Mouse (Mus musculus) liver, embryonic 14.5 days (tissue): Measurements from ENCODE around the gene Xrn1. TPM values are rescaled to one million over a fixed set of nuclear protein-coding genes. Genes with fewer than 3 reads are reported as not detected.

Experiments
- ATAC-seq: fragments of 200-750 bp; cut with Nextera tagmentation; 2 replicates; pipeline ENCODE4 v1.8.0; 2017; ENCODE audit warnings: moderate number of reproducible peaks, mild to moderate bottlenecking, moderate library complexity; ENCODE audit not compliant: insufficient read depth
- DNase-seq, 3 experiments: peaks; one replicate each; pipeline ENCODE4 v3.0.0-alpha.2; 2012 to 2013; ENCODE audit warnings: low read depth in 3 of 3, low spot score in 3 of 3
- H3K27ac ChIP-seq: fragments of 300-500 bp; sonication (generic); 2 replicates; pipeline ENCODE4 v1.5.1; 2014; ENCODE audit warnings: moderate library complexity, mild to moderate bottlenecking, control low read depth, inconsistent platforms
- H3K27me3 ChIP-seq: fragments of 300-500 bp; sonication (generic); 2 replicates; pipeline ENCODE4 v1.6.1; 2014; ENCODE audit warnings: mild to moderate bottlenecking, low read length, moderate library complexity; ENCODE audit not compliant: control insufficient read depth, insufficient read depth
- H3K36me3 ChIP-seq: fragments of 300-500 bp; sonication (generic); replicated peaks from 2 replicates; pipeline ENCODE4 v1.6.1; 2014; ENCODE audit warnings: low read depth; ENCODE audit not compliant: control insufficient read depth, insufficient read depth
- H3K4me1 ChIP-seq, 2 experiments: fragments of 200-500 bp in 1 of 2; fragments of 300-500 bp in 1 of 2; sonication (generic) in 1 of 2; replicated peaks; 2 replicates each; pipeline ENCODE4 v1.6.1; 2012 to 2014; ENCODE audit warnings: antibody characterized with exemption in 1 of 2, inconsistent platforms in 1 of 2, low read length in 1 of 2; ENCODE audit not compliant: control insufficient read depth in 2 of 2, insufficient read depth in 2 of 2
- H3K4me2 ChIP-seq: fragments of 300-500 bp; sonication (generic); 2 replicates; pipeline ENCODE4 v1.6.1; 2014; ENCODE audit warnings: low read depth, mild to moderate bottlenecking, control low read depth, moderate library complexity
- H3K4me3 ChIP-seq, 2 experiments: fragments of 200-500 bp in 1 of 2; fragments of 300-500 bp in 1 of 2; sonication (generic) in 1 of 2; 2 replicates each; pipeline ENCODE4 v1.5.1; 2012 to 2014; ENCODE audit warnings: low read depth in 2 of 2, low read length in 2 of 2, mild to moderate bottlenecking in 2 of 2, control low read depth in 1 of 2, inconsistent platforms in 1 of 2, moderate library complexity in 1 of 2; ENCODE audit not compliant: insufficient read depth in 1 of 2
- H3K9ac ChIP-seq: fragments of 300-500 bp; sonication (generic); replicated peaks from 2 replicates; pipeline ENCODE4 v1.6.1; 2014; ENCODE audit warnings: mild to moderate bottlenecking, control low read depth, moderate library complexity
- H3K9me3 ChIP-seq: fragments of 300-500 bp; sonication (generic); 2 replicates; pipeline ENCODE4 v1.6.1; 2016; ENCODE audit warnings: low read length, mixed read lengths; ENCODE audit not compliant: control insufficient read depth
- CTCF ChIP-seq: IDR thresholded peaks from 2 replicates; pipeline ENCODE4 v1.5.1; 2016; ENCODE audit warnings: antibody characterized with exemption, low read depth, control low read depth
- EP300 ChIP-seq: IDR thresholded peaks from 2 replicates; pipeline ENCODE4 v1.6.1; 2016; ENCODE audit warnings: antibody characterized with exemption, low read depth
- WGBS: fragments of 180-500 bp; shearing (Covaris S2); extraction: QIAGEN DNeasy Blood & Tissue Kit; methylation state at CpG from one replicate; pipeline ENCODE4 v1.1.7; 2014; ENCODE audit not compliant: insufficient replicate concordance; 5-methylcytosine and 5-hydroxymethylcytosine counted together
- polyA plus RNA-seq, 2 experiments: library from polyadenylated mRNA; depleted of rRNA in 1 of 2; stranded (reverse) in 1 of 2; unstranded in 1 of 2; fragments of >200 nt; fragmentation: Nextera tagmentation in 1 of 2; extraction: Ambion mirVana in 1 of 2; gene quantifications; 2 replicates each; pipeline versions ENCODE4 v1.2.1 to v1.2.3; 2012 to 2014

Gene Xrn1
- polyA plus RNA-seq, 2 experiments: 3.2 to 5.3 TPM

- Histone ChIP-seq H3K9me3 (no peaks in the 10 kb centered on the region), H3K9ac (no peak overlapping the region), H3K36me3 (peaks cover 6% of the 10 kb centered on the region), H3K4me1 (no peaks in the 10 kb centered on the region), H3K27ac (no peak overlapping the region), H3K4me2 (no peak overlapping the region), H3K4me3 (no peak overlapping the region), H3K27me3 (no peaks in the 10 kb centered on the region)
- WGBS: 86% methylated on average over 13 of the region's 13 CpGs
- no peak for TF ChIP-seq CTCF
- TF ChIP-seq EP300: no peak
- ATAC-seq: no peak
- no peak for DNase-seq
Measured at GRCm38 (mm10) chr9:95964037-95964436, 9.5 kb downstream of the Xrn1 start.

- Histone ChIP-seq H3K27ac (no peak overlapping the region), H3K4me3 (no peak overlapping the region), H3K4me1 (no peaks in the 10 kb centered on the region), H3K9ac (no peak overlapping the region), H3K36me3 (peaks cover 23% of the 10 kb centered on the region), H3K27me3 (no peaks in the 10 kb centered on the region), H3K4me2 (no peak overlapping the region), H3K9me3 (no peaks in the 10 kb centered on the region)
- TF ChIP-seq EP300 (no peak), CTCF (no peak)
- 60% methylated on average over 2 of the region's 2 CpGs for WGBS
- DNase-seq (no peak), ATAC-seq (no peak)
Measured at GRCm38 (mm10) chr9:95978279-95978678, 23.7 kb downstream of the Xrn1 start.

GRCm38 (mm10) chr9:95979896-95980295 is 25.3 kb downstream of the Xrn1 start:
- DNase-seq (no peak), ATAC-seq (no peak)
- no peaks in the 10 kb centered on the region for H3K27me3 ChIP-seq
- H3K9me3 ChIP-seq: no peaks in the 10 kb centered on the region
- H3K4me2 ChIP-seq: no peak overlapping the region
- no peaks in the 10 kb centered on the region for H3K4me1 ChIP-seq
- H3K4me3 ChIP-seq: no peak overlapping the region
- peaks cover 28% of the 10 kb centered on the region for H3K36me3 ChIP-seq
- no peak for TF ChIP-seq CTCF
- no peak overlapping the region for H3K9ac ChIP-seq
- WGBS: 85% methylated on average over 6 of the region's 6 CpGs
- H3K27ac ChIP-seq: no peak overlapping the region

- Histone ChIP-seq H3K9ac (no peak overlapping the region), H3K27me3 (no peaks in the 10 kb centered on the region), H3K9me3 (no peaks in the 10 kb centered on the region), H3K4me1 (no peaks in the 10 kb centered on the region), H3K36me3 (peaks cover 22% of the 10 kb centered on the region), H3K27ac (no peak overlapping the region), H3K4me2 (no peak overlapping the region), H3K4me3 (no peak overlapping the region)
- WGBS: 85% methylated on average over 2 of the region's 2 CpGs
- DNase-seq: peak in 1 of 3 experiments; percentile 7
- no peak for ATAC-seq
- TF ChIP-seq EP300: no peak
- TF ChIP-seq CTCF: peak; percentile 53
Measured at GRCm38 (mm10) chr9:95992255-95992654, 37.7 kb downstream of the Xrn1 start.

- no peak for TF ChIP-seq CTCF
- TF ChIP-seq EP300: no peak
- no peak overlapping the region for H3K4me3 ChIP-seq
- peaks cover 22% of the 10 kb centered on the region for H3K36me3 ChIP-seq
- DNase-seq (no peak), ATAC-seq (no peak)
- WGBS: 83% methylated on average over 7 of the region's 7 CpGs
- H3K9me3 ChIP-seq: no peaks in the 10 kb centered on the region
- H3K27me3 ChIP-seq: no peaks in the 10 kb centered on the region
- no peak overlapping the region for H3K4me2 ChIP-seq
- no peak overlapping the region for H3K9ac ChIP-seq
- no peaks in the 10 kb centered on the region for H3K4me1 ChIP-seq
- H3K27ac ChIP-seq: no peak overlapping the region
Measured at GRCm38 (mm10) chr9:96004455-96004854, 49.9 kb downstream of the Xrn1 start.
